Mouse (Mus musculus) bone marrow macrophage, adult 2 months (primary cell): ENCODE data around the gene Tcf7. TPM values are rescaled to one million over a fixed set of nuclear protein-coding genes. Genes with fewer than 3 reads are reported as not detected.
A peak's percentile ranks its signal among the peaks of the same experiment; 100 is the strongest.

Source experiments
- H3K27ac ChIP-seq: 2 replicates; pipeline ENCODE4 v1.5.1; 2012; ENCODE audit warnings: low read depth, low read length; ENCODE audit not compliant: insufficient read depth
- H3K4me1 ChIP-seq: 2 replicates; pipeline ENCODE4 v1.6.1; 2012; ENCODE audit warnings: low read length; ENCODE audit not compliant: control insufficient read depth, insufficient read depth
- H3K4me3 ChIP-seq: 2 replicates; pipeline ENCODE4 v1.5.1; 2012; ENCODE audit warnings: mild to moderate bottlenecking, low read length, moderate library complexity; ENCODE audit not compliant: insufficient read depth
- CTCF ChIP-seq: IDR thresholded peaks from 2 replicates; pipeline ENCODE4 v1.5.1; 2012; ENCODE audit warnings: low read depth, mild to moderate bottlenecking, low read length, moderate library complexity
- POLR2A ChIP-seq: IDR thresholded peaks from 2 replicates; pipeline ENCODE4 v1.6.1; 2012; ENCODE audit warnings: mild to moderate bottlenecking, low read depth, low read length, borderline replicate concordance
- polyA plus RNA-seq: library from polyadenylated mRNA; stranded (reverse); fragments of >200 nt; gene quantifications from 2 replicates; pipeline ENCODE4 v1.2.4, GENCODE M21; 2012; ENCODE audit not compliant: missing spikeins, insufficient read depth, insufficient read length

The Tcf7 gene
- polyA plus RNA-seq = 0.53 TPM in 1 of 2 replicates, not detected in the other

- TF ChIP-seq POLR2A = no peak
- no peak for TF ChIP-seq CTCF
- H3K4me1 ChIP-seq = no peaks in the 10 kb centered on the region
- peak within 1 kb of the TSS; percentile 61 for H3K4me3 ChIP-seq
- H3K27ac ChIP-seq = no peak within 1 kb of the TSS
Measured at GRCm38 (mm10) chr11:52282774-52283595, at the start of gene Tcf7. Gene Tcf7, minus strand, starts transcription at chr11:52283014.

DNA sequence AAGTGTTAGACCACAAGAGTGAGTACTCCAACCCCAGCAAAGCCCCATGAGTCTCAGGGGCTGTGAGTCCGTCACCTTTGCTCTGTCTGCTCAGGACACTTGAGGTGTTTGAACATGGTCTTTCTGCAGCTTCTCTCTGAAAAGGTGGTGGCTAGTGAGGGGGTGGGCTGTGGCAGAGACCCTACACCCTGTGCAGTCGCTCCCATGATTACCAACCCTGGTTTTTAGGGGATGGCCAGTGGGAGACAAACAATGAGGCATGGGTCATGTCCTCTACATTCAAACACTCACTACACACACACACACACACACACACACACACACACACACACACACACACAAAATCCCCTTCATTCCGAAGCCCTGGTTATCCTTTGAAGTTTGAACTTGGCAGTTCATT, 44.5 kb upstream of the Tcf7 start:
- TF ChIP-seq CTCF (no peak), POLR2A (no peak)
- H3K4me3 ChIP-seq = no peak overlapping the region
- no peaks in the 10 kb centered on the region for H3K4me1 ChIP-seq
- no peak overlapping the region for H3K27ac ChIP-seq

GRCm38 (mm10) chr11:52324442-52325367, 41.9 kb upstream of the Tcf7 start:
- Histone ChIP-seq H3K27ac (no peak overlapping the region), H3K4me1 (no peaks in the 10 kb centered on the region), H3K4me3 (no peak overlapping the region)
- no peak for TF ChIP-seq CTCF
- TF ChIP-seq POLR2A = no peak

DNA sequence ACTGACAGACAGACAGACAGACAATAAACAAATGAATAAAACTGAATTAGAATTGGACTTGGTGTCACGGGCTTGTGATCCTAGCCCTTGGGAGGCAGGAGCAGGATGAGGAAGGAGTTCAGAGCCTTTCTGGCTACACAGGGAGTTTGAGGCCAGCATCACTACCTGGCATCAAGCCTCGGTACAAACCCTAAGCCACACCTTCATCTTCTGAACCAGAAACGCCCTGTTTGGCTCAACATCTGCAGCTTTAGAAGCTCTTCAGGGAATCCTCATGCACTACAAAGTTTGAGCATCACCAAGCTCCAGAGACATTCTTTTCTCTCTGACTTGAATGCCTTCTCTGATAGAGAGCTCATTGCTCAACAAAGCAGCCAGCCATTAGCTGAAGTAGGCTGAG, 38.7 kb upstream of the Tcf7 start:
- no peak for TF ChIP-seq CTCF
- no peak for TF ChIP-seq POLR2A
- no peaks in the 10 kb centered on the region for H3K4me1 ChIP-seq
- no peak overlapping the region for H3K27ac ChIP-seq
- H3K4me3 ChIP-seq = no peak overlapping the region

- Histone ChIP-seq H3K4me3 (no peak overlapping the region), H3K4me1 (no peaks in the 10 kb centered on the region), H3K27ac (no peak overlapping the region)
- no peak for TF ChIP-seq POLR2A
Measured at GRCm38 (mm10) chr11:52320529-52320928, 37.7 kb upstream of the Tcf7 start.

GRCm38 (mm10) chr11:52319664-52320063, 36.9 kb upstream of the Tcf7 start:
- H3K27ac ChIP-seq = no peak overlapping the region
- no peaks in the 10 kb centered on the region for H3K4me1 ChIP-seq

DNA sequence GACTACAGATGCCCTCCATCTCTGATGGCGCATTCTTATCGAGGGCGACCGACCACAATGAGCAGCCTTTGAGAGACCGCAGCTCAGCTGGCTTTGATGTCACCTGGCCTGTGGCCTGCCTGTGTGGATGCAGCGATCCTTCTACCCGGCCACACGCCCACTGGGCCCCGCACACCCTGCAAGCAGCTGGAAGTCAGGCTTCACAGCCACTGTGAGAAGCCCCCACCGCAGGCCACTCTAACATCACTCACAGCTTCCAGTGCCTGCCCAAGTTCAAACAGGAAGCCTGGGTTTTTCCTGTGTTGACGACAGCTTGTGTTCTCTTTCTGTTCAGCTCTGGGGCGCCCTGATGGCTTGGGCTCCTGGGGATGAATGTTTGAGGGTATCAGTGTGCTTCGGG, 35.6 kb upstream of the Tcf7 start:
- Histone ChIP-seq H3K4me1 (no peaks in the 10 kb centered on the region), H3K4me3 (no peak overlapping the region), H3K27ac (no peak overlapping the region)
- TF ChIP-seq POLR2A = no peak
- no peak for TF ChIP-seq CTCF

More at GRCm38 (mm10) chr11:52319664-52320063, 36.9 kb upstream of the Tcf7 start:
- TF ChIP-seq POLR2A (no peak), CTCF (no peak)
- no peak overlapping the region for H3K4me3 ChIP-seq

DNA sequence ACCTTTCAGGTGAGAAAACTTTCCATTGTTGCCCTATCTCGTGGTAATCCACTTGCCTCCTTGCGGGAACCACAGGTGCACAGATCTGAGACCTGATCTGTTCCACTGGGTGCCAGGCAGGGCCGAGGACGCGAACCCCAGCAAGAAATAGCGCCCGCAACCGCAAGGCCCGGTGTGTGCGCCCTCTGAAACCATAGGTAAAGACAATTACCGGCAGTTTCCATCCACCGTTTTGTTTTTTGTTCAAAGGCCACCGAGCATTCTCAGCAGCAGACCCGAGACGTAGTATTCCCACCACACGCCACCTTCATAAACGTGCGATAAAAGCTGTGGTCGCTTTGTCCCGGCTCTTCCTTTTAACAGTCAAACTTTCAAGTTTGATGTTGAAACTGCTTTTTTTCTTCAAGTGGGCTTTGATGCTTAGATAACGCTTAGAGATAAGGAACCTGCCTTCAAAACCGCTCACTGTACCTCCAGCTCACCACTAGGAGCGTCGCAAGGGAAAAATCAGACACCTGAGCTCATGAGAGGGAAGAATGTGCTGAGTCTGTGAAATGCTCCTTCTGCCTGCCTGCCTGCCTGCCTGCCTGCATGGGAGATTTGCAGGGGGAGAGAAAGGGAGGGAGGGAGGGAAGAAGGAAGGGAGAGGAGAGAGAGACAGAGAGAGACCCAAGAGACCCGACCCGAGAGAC, 31.4 kb upstream of the Tcf7 start:
- H3K4me1 ChIP-seq = no peaks in the 10 kb centered on the region
- H3K4me3 ChIP-seq = no peak overlapping the region
- TF ChIP-seq CTCF (no peak), POLR2A (no peak)
- no peak overlapping the region for H3K27ac ChIP-seq

DNA sequence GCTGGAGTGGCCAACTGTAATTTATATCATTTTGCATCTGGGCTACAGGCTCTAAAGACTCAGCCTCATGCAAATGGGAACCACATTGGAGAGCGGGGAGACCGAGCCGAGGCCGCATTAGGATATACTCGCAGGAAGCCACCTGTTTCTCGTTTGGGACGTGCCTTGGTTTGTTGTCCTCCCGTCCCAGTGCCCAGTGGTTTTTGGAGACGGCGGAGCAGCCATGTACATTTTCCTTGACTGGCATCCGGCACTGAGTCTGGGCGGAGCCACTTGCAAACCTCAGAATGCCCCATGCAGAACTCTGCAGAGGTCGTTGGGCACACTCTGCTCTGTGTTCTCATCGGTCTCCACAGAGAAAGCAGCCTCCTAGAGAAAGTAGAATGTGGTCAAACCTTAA, 27.9 kb upstream of the Tcf7 start:
- Histone ChIP-seq H3K4me1 (peaks cover 3% of the 10 kb centered on the region; the same call in 1 of the 2 replicates), H3K4me3 (no peak overlapping the region), H3K27ac (no peak overlapping the region)
- TF ChIP-seq CTCF (no peak), POLR2A (no peak)

DNA sequence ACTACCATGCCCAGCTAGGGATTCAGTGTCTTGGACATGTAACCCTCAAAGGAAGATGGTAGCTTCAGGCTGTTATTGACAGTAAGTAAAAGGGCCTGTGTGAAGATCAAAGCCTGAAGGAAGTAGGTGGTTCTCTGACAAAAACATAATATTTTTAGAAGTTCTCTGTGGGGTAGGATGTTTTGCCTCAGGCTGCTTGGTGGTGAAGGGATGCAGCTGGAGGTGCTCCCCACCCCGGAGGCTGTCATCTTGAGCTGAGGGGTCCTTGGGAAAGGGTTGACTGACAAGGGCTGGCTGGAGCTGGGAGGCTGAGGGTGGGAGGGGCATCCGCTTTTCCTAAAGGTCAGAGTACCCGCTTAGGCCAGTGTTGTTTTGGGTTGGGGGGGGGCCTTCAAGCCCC, 26.7 kb upstream of the Tcf7 start:
- no peak overlapping the region for H3K27ac ChIP-seq
- peaks cover 3% of the 10 kb centered on the region; the same call in 1 of the 2 replicates for H3K4me1 ChIP-seq
- TF ChIP-seq POLR2A (no peak), CTCF (no peak)
- H3K4me3 ChIP-seq = no peak overlapping the region
